Mouse (Mus musculus): ENCODE measurements around the gene Daxx. TPM values are rescaled to one million over a fixed set of nuclear protein-coding genes. Genes with fewer than 3 reads are reported as not detected.

The Daxx gene
- polyA plus RNA-seq, 1 experiment from 2014 or later: 18.1 TPM

GRCm38 (mm10) chr17:33958451-33958850 is 49.2 kb downstream of the Daxx start:
- H3K9me3 ChIP-seq (ENCODE audit: control insufficient read depth, low read length): no peaks in the 10 kb centered on the region
- no peak overlapping the region for H3K9ac ChIP-seq (ENCODE audit: low read length)
- H3K4me2 ChIP-seq (replicated peaks; ENCODE audit: low read depth): no peak overlapping the region
- TF ChIP-seq CTCF (IDR thresholded peaks at IDR 0.05; ENCODE audit: low read depth): no peak
- no peak for TF ChIP-seq EP300 (optimal IDR thresholded peaks at IDR 0.05)
- WGBS: 91% methylated on average over 11 of the region's 11 CpGs
- H3K27me3 ChIP-seq (ENCODE audit: control insufficient read depth, insufficient read depth, low read length): no peaks in the 10 kb centered on the region
- H3K4me1 ChIP-seq (replicated peaks; ENCODE audit: control insufficient read depth, insufficient read depth): peaks cover 2% of the 10 kb centered on the region; the same call in 1 of the 2 replicates
- no peak overlapping the region for H3K4me3 ChIP-seq (ENCODE audit: low read depth, low read length)
- peaks cover 9% of the 10 kb centered on the region; the same call in 1 of the 2 replicates for H3K36me3 ChIP-seq (ENCODE audit: control insufficient read depth, insufficient read depth, low read length)
- ATAC-seq (ENCODE audit: low FRiP score, low TSS enrichment): no peak
- no peak for DNase-seq (ENCODE audit: low spot score)
- H3K27ac ChIP-seq (replicated peaks): no peak overlapping the region

GRCm38 (mm10) chr17:33959135-33959534 is 49.9 kb downstream of the Daxx start:
- peaks cover 9% of the 10 kb centered on the region; the same call in 1 of the 2 replicates for H3K36me3 ChIP-seq (ENCODE audit: control insufficient read depth, insufficient read depth, low read length)
- H3K27ac ChIP-seq (replicated peaks): no peak overlapping the region
- no peak for DNase-seq (ENCODE audit: low spot score)
- no peak for ATAC-seq (ENCODE audit: low FRiP score, low TSS enrichment)
- no peak overlapping the region for H3K4me3 ChIP-seq (ENCODE audit: low read depth, low read length)
- H3K27me3 ChIP-seq (ENCODE audit: control insufficient read depth, insufficient read depth, low read length): no peaks in the 10 kb centered on the region
- 95% methylated on average over 13 of the region's 13 CpGs for WGBS
- H3K4me1 ChIP-seq (replicated peaks; ENCODE audit: control insufficient read depth, insufficient read depth): peaks cover 2% of the 10 kb centered on the region; the same call in 1 of the 2 replicates
- no peaks in the 10 kb centered on the region for H3K9me3 ChIP-seq (ENCODE audit: control insufficient read depth, low read length)
- no peak overlapping the region for H3K9ac ChIP-seq (ENCODE audit: low read length)
- H3K4me2 ChIP-seq (replicated peaks; ENCODE audit: low read depth): no peak overlapping the region
- TF ChIP-seq EP300 (optimal IDR thresholded peaks at IDR 0.05) (no peak), CTCF (IDR thresholded peaks at IDR 0.05; ENCODE audit: low read depth) (no peak)

- Histone ChIP-seq H3K27me3 (ENCODE audit: control insufficient read depth, insufficient read depth, low read length) (no peaks in the 10 kb centered on the region), H3K4me2 (replicated peaks; ENCODE audit: low read depth) (no peak overlapping the region), H3K36me3 (ENCODE audit: control insufficient read depth, insufficient read depth, low read length) (peaks cover 9% of the 10 kb centered on the region; the same call in 1 of the 2 replicates), H3K27ac (replicated peaks) (no peak overlapping the region), H3K4me3 (ENCODE audit: low read depth, low read length) (no peak overlapping the region), H3K4me1 (replicated peaks; ENCODE audit: control insufficient read depth, insufficient read depth) (no peaks in the 10 kb centered on the region), H3K9me3 (ENCODE audit: control insufficient read depth, low read length) (no peaks in the 10 kb centered on the region), H3K9ac (ENCODE audit: low read length) (no peak overlapping the region)
- ATAC-seq (ENCODE audit: low FRiP score, low TSS enrichment) (no peak), DNase-seq (ENCODE audit: low spot score) (no peak)
- 90% methylated on average over 15 of the region's 15 CpGs for WGBS
- TF ChIP-seq EP300 (optimal IDR thresholded peaks at IDR 0.05) (no peak), CTCF (IDR thresholded peaks at IDR 0.05; ENCODE audit: low read depth) (no peak)
Measured at GRCm38 (mm10) chr17:33959948-33960347, 50.7 kb downstream of the Daxx start.

GRCm38 (mm10) chr17:33962876-33963275 is 53.7 kb downstream of the Daxx start:
- no peak overlapping the region for H3K9ac ChIP-seq (ENCODE audit: low read length)
- H3K4me2 ChIP-seq (replicated peaks; ENCODE audit: low read depth): no peak overlapping the region
- no peaks in the 10 kb centered on the region for H3K27me3 ChIP-seq (ENCODE audit: control insufficient read depth, insufficient read depth, low read length)
- TF ChIP-seq EP300 (optimal IDR thresholded peaks at IDR 0.05): no peak
- H3K9me3 ChIP-seq (ENCODE audit: control insufficient read depth, low read length): no peaks in the 10 kb centered on the region
- WGBS: 91% methylated on average over 7 of the region's 7 CpGs
- DNase-seq (ENCODE audit: low spot score): no peak
- ATAC-seq (ENCODE audit: low FRiP score, low TSS enrichment): no peak
- no peak overlapping the region for H3K27ac ChIP-seq (replicated peaks)
- H3K36me3 ChIP-seq (ENCODE audit: control insufficient read depth, insufficient read depth, low read length): peaks cover 9% of the 10 kb centered on the region; the same call in 1 of the 2 replicates
- H3K4me1 ChIP-seq (replicated peaks; ENCODE audit: control insufficient read depth, insufficient read depth): no peaks in the 10 kb centered on the region
- H3K4me3 ChIP-seq (ENCODE audit: low read depth, low read length): no peak overlapping the region

Small RNA genes lying within 50 kb of the gene (microRNA-seq; reads per million reads assigned to microRNA genes)
- gene Gm27740: not detected

Other genes starting within 250 kb of the Daxx start
- 115 and 122 TPM in 2 replicates for gene Hnrnpm, start 222.6 kb upstream of the Daxx start, polyA plus RNA-seq (2015; fragmentation: Nextera tagmentation; extraction: Ambion mirVana)
- gene March2, start 190.7 kb upstream of the Daxx start, polyA plus RNA-seq (2015; fragmentation: Nextera tagmentation; extraction: Ambion mirVana): 51.1 and 54.6 TPM in 2 replicates
- 164 TPM in 2 replicates for gene Rab11b, start 148.9 kb upstream of the Daxx start, polyA plus RNA-seq (2015; fragmentation: Nextera tagmentation; extraction: Ambion mirVana)
- gene Angptl4, start 127.6 kb upstream of the Daxx start, polyA plus RNA-seq (2015; fragmentation: Nextera tagmentation; extraction: Ambion mirVana): 31.3 and 42.4 TPM in 2 replicates
- gene Kank3, start 98.9 kb upstream of the Daxx start, polyA plus RNA-seq (2015; fragmentation: Nextera tagmentation; extraction: Ambion mirVana): 17.1 and 20.3 TPM in 2 replicates
- 1,008 and 1,055 TPM in 2 replicates for gene Rps28, start 84.9 kb upstream of the Daxx start, polyA plus RNA-seq (2015; fragmentation: Nextera tagmentation; extraction: Ambion mirVana)
- gene Ndufa7, start 84.8 kb upstream of the Daxx start, polyA plus RNA-seq (2015; fragmentation: Nextera tagmentation; extraction: Ambion mirVana): 497 TPM in 2 replicates
- gene Cd320, start 66.3 kb upstream of the Daxx start, polyA plus RNA-seq (2015; fragmentation: Nextera tagmentation; extraction: Ambion mirVana): 32.7 and 38.2 TPM in 2 replicates
- gene Gm7029, start 35.6 kb upstream of the Daxx start, polyA plus RNA-seq (2015; fragmentation: Nextera tagmentation; extraction: Ambion mirVana): not detected in 2 replicates
- 1.3 and 1.7 TPM in 2 replicates for gene Kifc1, start 18.8 kb upstream of the Daxx start, polyA plus RNA-seq (2015; fragmentation: Nextera tagmentation; extraction: Ambion mirVana)
- 1.1 TPM in 2 replicates for gene Platr17, start 4.3 kb upstream of the Daxx start, polyA plus RNA-seq (2015; fragmentation: Nextera tagmentation; extraction: Ambion mirVana)
- gene Tapbp, start 6.5 kb downstream of the Daxx start, polyA plus RNA-seq (2015; fragmentation: Nextera tagmentation; extraction: Ambion mirVana): 63.7 and 72.4 TPM in 2 replicates
- 10.7 and 12.2 TPM in 2 replicates for gene Zbtb22, start 6.5 kb downstream of the Daxx start, polyA plus RNA-seq (2015; fragmentation: Nextera tagmentation; extraction: Ambion mirVana)
- 18.6 and 24.4 TPM in 2 replicates for gene Rgl2, start 20.1 kb downstream of the Daxx start, polyA plus RNA-seq (2015; fragmentation: Nextera tagmentation; extraction: Ambion mirVana)
- 92.7 and 96.8 TPM in 2 replicates for gene Pfdn6, start 30.9 kb downstream of the Daxx start, polyA plus RNA-seq (2015; fragmentation: Nextera tagmentation; extraction: Ambion mirVana)
- gene Wdr46, start 31.2 kb downstream of the Daxx start, polyA plus RNA-seq (2015; fragmentation: Nextera tagmentation; extraction: Ambion mirVana): 17.1 and 20.2 TPM in 2 replicates
- 15.0 and 15.2 TPM in 2 replicates for gene B3galt4, start 42.1 kb downstream of the Daxx start, polyA plus RNA-seq (2015; fragmentation: Nextera tagmentation; extraction: Ambion mirVana)
- 24.7 and 26.3 TPM in 2 replicates for gene Vps52, start 46.4 kb downstream of the Daxx start, polyA plus RNA-seq (2015; fragmentation: Nextera tagmentation; extraction: Ambion mirVana)
- 1,740 and 1,781 TPM in 2 replicates for gene Rps18, start 46.6 kb downstream of the Daxx start, polyA plus RNA-seq (2015; fragmentation: Nextera tagmentation; extraction: Ambion mirVana)
- 129 and 130 TPM in 2 replicates for gene H2-K1, start 90.9 kb downstream of the Daxx start, polyA plus RNA-seq (2015; fragmentation: Nextera tagmentation; extraction: Ambion mirVana)
- gene Ring1, start 115.3 kb downstream of the Daxx start, polyA plus RNA-seq (2015; fragmentation: Nextera tagmentation; extraction: Ambion mirVana): 13.3 and 14.6 TPM in 2 replicates
- 37.6 and 42.4 TPM in 2 replicates for gene H2-Ke6, start 118.6 kb downstream of the Daxx start, polyA plus RNA-seq (2015; fragmentation: Nextera tagmentation; extraction: Ambion mirVana)
- gene Slc39a7, start 122.3 kb downstream of the Daxx start, polyA plus RNA-seq (2015; fragmentation: Nextera tagmentation; extraction: Ambion mirVana): 114 and 118 TPM in 2 replicates
- 25.0 and 26.9 TPM in 2 replicates for gene Rxrb, start 122.4 kb downstream of the Daxx start, polyA plus RNA-seq (2015; fragmentation: Nextera tagmentation; extraction: Ambion mirVana)
- 0.18 and 0.29 TPM in 2 replicates for gene Col11a2, start 130.0 kb downstream of the Daxx start, polyA plus RNA-seq (2015; fragmentation: Nextera tagmentation; extraction: Ambion mirVana)
- 0.25 and 0.29 TPM in 2 replicates for gene H2-Oa, start 182.9 kb downstream of the Daxx start, polyA plus RNA-seq (2015; fragmentation: Nextera tagmentation; extraction: Ambion mirVana)
- gene H2-DMa, start 210.1 kb downstream of the Daxx start, polyA plus RNA-seq (2015; fragmentation: Nextera tagmentation; extraction: Ambion mirVana): 9.1 and 9.5 TPM in 2 replicates
- 45.0 and 48.1 TPM in 2 replicates for gene Brd2, start 213.2 kb downstream of the Daxx start, polyA plus RNA-seq (2015; fragmentation: Nextera tagmentation; extraction: Ambion mirVana)
- gene H2-DMb2, start 233.9 kb downstream of the Daxx start, polyA plus RNA-seq (2015; fragmentation: Nextera tagmentation; extraction: Ambion mirVana): 0.45 and 0.53 TPM in 2 replicates
- gene H2-DMb1, start 243.7 kb downstream of the Daxx start, polyA plus RNA-seq (2015; fragmentation: Nextera tagmentation; extraction: Ambion mirVana): 2.1 and 2.6 TPM in 2 replicates

Data from stomach, postnatal 0 days (tissue).